Mouse (Mus musculus) lung, embryonic 14.5 days (tissue): ENCODE results near the gene 2310079G19Rik. TPM values are rescaled to one million over a fixed set of nuclear protein-coding genes. Genes with fewer than 3 reads are reported as not detected.

Source experiments
- ATAC-seq: fragments of 200-750 bp; cut with Nextera tagmentation; 2 replicates; pipeline ENCODE4 v1.8.0; 2017; ENCODE audit warnings: mild to moderate bottlenecking, moderate TSS enrichment, moderate library complexity; ENCODE audit not compliant: insufficient read depth
- DNase-seq: peaks from one replicate; pipeline ENCODE4 v3.0.0-alpha.2; 2015
- H3K27ac ChIP-seq: fragments of 300-500 bp; sonication (generic); 2 replicates; pipeline ENCODE4 v1.5.1; 2014; ENCODE audit warnings: low read depth, mild to moderate bottlenecking, moderate library complexity
- H3K27me3 ChIP-seq: fragments of 300-500 bp; sonication (generic); 2 replicates; pipeline ENCODE4 v1.6.1; 2014; ENCODE audit warnings: low read length, control low read depth; ENCODE audit not compliant: insufficient read depth
- H3K36me3 ChIP-seq: fragments of 300-500 bp; sonication (generic); 2 replicates; pipeline ENCODE4 v1.6.1; 2014; ENCODE audit warnings: control low read depth; ENCODE audit not compliant: insufficient read depth
- H3K4me1 ChIP-seq: fragments of 300-500 bp; sonication (generic); 2 replicates; pipeline ENCODE4 v1.6.1; 2014; ENCODE audit warnings: antibody characterized with exemption, control low read depth; ENCODE audit not compliant: insufficient read depth
- H3K4me2 ChIP-seq: fragments of 300-500 bp; sonication (generic); 2 replicates; pipeline ENCODE4 v1.6.1; 2014; ENCODE audit warnings: mild to moderate bottlenecking
- H3K4me3 ChIP-seq: fragments of 300-500 bp; sonication (generic); 2 replicates; pipeline ENCODE4 v1.5.1; 2014; ENCODE audit warnings: low read depth, low read length
- H3K9ac ChIP-seq: fragments of 300-500 bp; sonication (generic); 2 replicates; pipeline ENCODE4 v1.6.1; 2014
- H3K9me3 ChIP-seq: fragments of 300-500 bp; sonication (generic); 2 replicates; pipeline ENCODE4 v1.6.1; 2016; ENCODE audit warnings: low read depth, low read length, control low read depth
- CTCF ChIP-seq: IDR thresholded peaks from 2 replicates; pipeline ENCODE4 v1.5.1; 2016; ENCODE audit warnings: antibody characterized with exemption, low read depth
- WGBS: fragments of 180-500 bp; shearing (Covaris S2); extraction: QIAGEN DNeasy Blood & Tissue Kit; methylation state at CpG from one replicate; pipeline ENCODE4 v1.1.7; 2014; 5-methylcytosine and 5-hydroxymethylcytosine counted together
- polyA plus RNA-seq: library from polyadenylated mRNA; unstranded; fragments of >200 nt; fragmentation: Nextera tagmentation; extraction: Ambion mirVana; gene quantifications from 2 replicates; pipeline ENCODE4 v1.2.1, GENCODE M21; 2014

The 2310079G19Rik gene
- polyA plus RNA-seq, 1 experiment from 2014 or later, result not detected

- no peak overlapping the region for H3K27ac ChIP-seq
- peaks cover 2% of the 10 kb centered on the region; the same call in 1 of the 2 replicates for H3K4me1 ChIP-seq
- H3K36me3 ChIP-seq, result no peaks in the 10 kb centered on the region
- H3K9me3 ChIP-seq, result no peaks in the 10 kb centered on the region
- no peak overlapping the region for H3K4me3 ChIP-seq
- ATAC-seq (no peak), DNase-seq (no peak)
- 0 out of 2 replicates have a peak, but pooled peaks cover 11% of the 10 kb centered on the region for H3K27me3 ChIP-seq
- H3K4me2 ChIP-seq, result no peak overlapping the region
- no peak overlapping the region for H3K9ac ChIP-seq
- no peak for TF ChIP-seq CTCF
- WGBS, result 53% methylated on average over 8 of the region's 8 CpGs
Measured at GRCm38 (mm10) chr16:88600303-88600702, 27.2 kb downstream of the 2310079G19Rik start.

- 40% methylated on average over 16 of the region's 16 CpGs for WGBS
- peak; percentile 44 for DNase-seq
- Histone ChIP-seq H3K9me3 (no peaks in the 10 kb centered on the region), H3K27me3 (peaks cover 11% of the 10 kb centered on the region; the same call in 1 of the 2 replicates), H3K4me2 (no peak overlapping the region), H3K27ac (no peak overlapping the region), H3K4me3 (no peak overlapping the region), H3K9ac (no peak overlapping the region), H3K36me3 (no peaks in the 10 kb centered on the region), H3K4me1 (peaks cover 2% of the 10 kb centered on the region; the same call in 1 of the 2 replicates)
- TF ChIP-seq CTCF, result no peak
- peak; percentile 77 for ATAC-seq
Measured at GRCm38 (mm10) chr16:88599504-88600237, 27.8 kb downstream of the 2310079G19Rik start.

- no peaks in the 10 kb centered on the region; the same call in 1 of the 2 replicates for H3K27me3 ChIP-seq
- H3K4me3 ChIP-seq, result no peak overlapping the region
- DNase-seq (peak; percentile 71), ATAC-seq (no peak)
- no peak overlapping the region for H3K27ac ChIP-seq
- no peaks in the 10 kb centered on the region for H3K9me3 ChIP-seq
- H3K4me2 ChIP-seq, result no peak overlapping the region
- peak; percentile 66 for TF ChIP-seq CTCF
- no peaks in the 10 kb centered on the region for H3K4me1 ChIP-seq
- no peaks in the 10 kb centered on the region for H3K36me3 ChIP-seq
- H3K9ac ChIP-seq, result no peak overlapping the region
Measured at GRCm38 (mm10) chr16:88592758-88593157, 34.7 kb downstream of the 2310079G19Rik start.

GRCm38 (mm10) chr16:88583338-88583737, 44.1 kb downstream of the 2310079G19Rik start:
- ATAC-seq (no peak), DNase-seq (no peak)
- Histone ChIP-seq H3K4me1 (no peaks in the 10 kb centered on the region), H3K9me3 (no peaks in the 10 kb centered on the region), H3K9ac (no peak overlapping the region), H3K4me2 (no peak overlapping the region), H3K36me3 (no peaks in the 10 kb centered on the region), H3K27me3 (no peaks in the 10 kb centered on the region), H3K4me3 (no peak overlapping the region), H3K27ac (no peak overlapping the region)
- no peak for TF ChIP-seq CTCF
- 78% methylated on average over 9 of the region's 9 CpGs for WGBS

Other genes starting within 250 kb of the 2310079G19Rik start
- gene Cldn17, start 120.7 kb downstream of the 2310079G19Rik start, polyA plus RNA-seq, result not detected in 2 replicates
- gene Cldn8, start 64.5 kb downstream of the 2310079G19Rik start, polyA plus RNA-seq, result 2.3 and 2.7 TPM in 2 replicates
- gene Krtap24-1, start 15.4 kb downstream of the 2310079G19Rik start, polyA plus RNA-seq, result not detected in 2 replicates
- gene Krtap26-1, start 20.1 kb upstream of the 2310079G19Rik start, polyA plus RNA-seq, result not detected in 2 replicates
- not detected in 2 replicates for gene Krtap27-1, start 44.0 kb upstream of the 2310079G19Rik start, polyA plus RNA-seq
- not detected in 2 replicates for gene 2310061N02Rik, start 80.3 kb upstream of the 2310079G19Rik start, polyA plus RNA-seq
- not detected in 2 replicates for gene Krtap13-1, start 101.2 kb upstream of the 2310079G19Rik start, polyA plus RNA-seq
- not detected in 2 replicates for gene Krtap13, start 124.0 kb upstream of the 2310079G19Rik start, polyA plus RNA-seq
- not detected in 2 replicates for gene 2310034C09Rik, start 131.2 kb upstream of the 2310079G19Rik start, polyA plus RNA-seq
- not detected in 2 replicates for gene 2310057N15Rik, start 146.5 kb upstream of the 2310079G19Rik start, polyA plus RNA-seq
- not detected in 2 replicates for gene Gm5965, start 150.2 kb upstream of the 2310079G19Rik start, polyA plus RNA-seq
- not detected in 2 replicates for gene Gm20741, start 184.6 kb upstream of the 2310079G19Rik start, polyA plus RNA-seq
- gene Krtap15, start 192.5 kb upstream of the 2310079G19Rik start, polyA plus RNA-seq, result not detected in 2 replicates
- gene Krtap14, start 198.5 kb upstream of the 2310079G19Rik start, polyA plus RNA-seq, result not detected in 2 replicates
- not detected in 2 replicates for gene Krtap19-1, start 241.7 kb upstream of the 2310079G19Rik start, polyA plus RNA-seq
- gene Krtap19-2, start 246.6 kb upstream of the 2310079G19Rik start, polyA plus RNA-seq, result not detected in 2 replicates